Mouse (Mus musculus): ENCODE measurements at regions not wholly inside any gene's neighbourhood (a gene's known extent, or its start where the extent isn't known, plus 50 kb on each side); places are given as distances from the start of the nearest gene placed in this dataset.

DNA sequence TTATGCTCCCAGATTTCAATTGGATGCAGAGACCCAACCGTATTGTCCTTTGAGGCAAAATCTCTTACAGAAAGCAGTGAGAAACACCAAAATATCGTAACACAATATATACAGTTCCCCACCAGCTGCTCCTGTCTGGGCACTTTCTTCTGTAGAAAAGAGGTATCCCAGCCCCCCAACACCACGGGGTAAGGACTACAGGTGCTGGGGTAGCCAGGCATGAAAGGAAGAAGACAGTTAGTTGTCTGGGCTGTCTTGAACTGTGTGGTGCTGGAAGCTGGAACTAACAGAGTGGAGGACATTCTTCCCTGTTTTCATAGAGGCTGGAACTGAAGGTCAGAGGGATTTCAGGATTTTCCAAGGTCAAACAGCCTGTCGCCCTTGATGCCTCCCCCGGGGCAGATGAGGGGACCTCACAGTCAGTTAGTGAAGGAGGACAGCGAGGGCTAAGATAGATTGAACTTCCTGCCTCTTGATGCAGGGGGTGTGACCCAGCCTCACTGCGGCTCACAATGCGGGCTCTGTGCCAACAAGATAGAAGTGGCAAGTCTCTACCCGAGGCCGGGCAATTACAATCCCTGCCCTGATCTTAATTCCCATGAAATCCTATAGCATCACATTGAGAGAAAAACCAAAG lies 96.6 kb upstream of the Atp1a1 start:
- no peak overlapping the region for H3K4me3 ChIP-seq (ENCODE audit: low read length)
- peak overlapping the region; percentile 23 for H3K27ac ChIP-seq (ENCODE audit: low read length)
- H3K4me1 ChIP-seq (replicated peaks; ENCODE audit: control insufficient read depth, insufficient read depth, low read length) = peaks cover 21% of the 10 kb centered on the region
- no peaks in the 10 kb centered on the region for H3K27me3 ChIP-seq (ENCODE audit: control insufficient read depth, insufficient read depth, low read depth, low read length)
- 34% methylated on average over 10 of the region's 10 CpGs for WGBS
- ATAC-seq (ENCODE audit: low read depth) = peak; percentile 76
- H3K4me2 ChIP-seq (ENCODE audit: low read depth, low read length) = no peak overlapping the region
- peaks cover 2% of the 10 kb centered on the region; the same call in 1 of the 2 replicates for H3K9me3 ChIP-seq (ENCODE audit: control insufficient read depth, low read length)
- H3K36me3 ChIP-seq (ENCODE audit: control insufficient read depth, insufficient read depth, low read length) = no peaks in the 10 kb centered on the region
- H3K9ac ChIP-seq (ENCODE audit: low read length) = 0 out of 2 replicates have a peak overlapping the region, but pooled peaks have one; percentile 2

DNA sequence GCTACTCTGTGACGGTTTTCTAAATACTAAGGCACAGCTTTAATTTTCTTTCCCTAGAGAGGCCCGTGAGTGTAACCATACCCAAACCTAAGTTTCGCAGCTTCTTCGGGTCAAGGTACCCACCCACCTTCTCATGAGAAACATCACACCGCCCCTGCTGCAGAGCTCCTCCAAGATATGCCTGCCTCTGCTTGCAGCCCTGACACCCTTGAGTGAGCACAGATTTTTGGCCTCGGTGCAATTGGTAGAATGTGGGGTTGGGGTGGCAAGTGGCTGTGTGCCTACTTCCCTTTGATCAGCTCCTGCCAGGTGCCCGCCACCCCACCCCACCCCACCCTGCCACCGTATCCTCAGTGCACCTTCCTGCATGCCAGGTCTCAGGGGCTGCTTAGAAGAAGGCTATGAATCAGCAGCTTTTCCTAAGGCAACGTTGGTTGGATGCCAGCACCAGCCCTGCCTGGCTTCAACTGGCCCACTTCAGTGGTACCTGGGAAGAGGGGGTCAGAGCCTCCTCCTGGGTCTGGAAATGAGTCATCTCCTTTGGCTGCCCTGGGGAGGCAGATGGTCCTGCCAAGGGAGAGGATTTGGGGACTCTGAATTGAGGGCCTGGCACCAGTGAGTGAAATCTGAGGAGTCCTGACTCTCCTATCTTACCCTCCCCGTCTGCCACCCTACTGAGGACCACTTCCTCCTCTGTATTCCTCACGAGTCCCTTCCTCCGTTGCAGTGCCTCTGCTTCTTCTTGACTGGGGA lies 95.6 kb upstream of the Atp1a1 start:
- no peaks in the 10 kb centered on the region for H3K27me3 ChIP-seq (ENCODE audit: control insufficient read depth, insufficient read depth, low read depth, low read length)
- no peak overlapping the region for H3K9ac ChIP-seq (ENCODE audit: low read length)
- ATAC-seq (ENCODE audit: low read depth) = peak; percentile 41; the same call in 1 of the 2 replicates
- no peaks in the 10 kb centered on the region for H3K36me3 ChIP-seq (ENCODE audit: control insufficient read depth, insufficient read depth, low read length)
- H3K9me3 ChIP-seq (ENCODE audit: control insufficient read depth, low read length) = peaks cover 2% of the 10 kb centered on the region; the same call in 1 of the 2 replicates
- no peak overlapping the region for H3K4me3 ChIP-seq (ENCODE audit: low read length)
- WGBS = 54% methylated on average over 12 of the region's 12 CpGs
- H3K27ac ChIP-seq (ENCODE audit: low read length) = peak overlapping the region; percentile 15
- no peak overlapping the region for H3K4me2 ChIP-seq (ENCODE audit: low read depth, low read length)
- H3K4me1 ChIP-seq (replicated peaks; ENCODE audit: control insufficient read depth, insufficient read depth, low read length) = peaks cover 17% of the 10 kb centered on the region

DNA sequence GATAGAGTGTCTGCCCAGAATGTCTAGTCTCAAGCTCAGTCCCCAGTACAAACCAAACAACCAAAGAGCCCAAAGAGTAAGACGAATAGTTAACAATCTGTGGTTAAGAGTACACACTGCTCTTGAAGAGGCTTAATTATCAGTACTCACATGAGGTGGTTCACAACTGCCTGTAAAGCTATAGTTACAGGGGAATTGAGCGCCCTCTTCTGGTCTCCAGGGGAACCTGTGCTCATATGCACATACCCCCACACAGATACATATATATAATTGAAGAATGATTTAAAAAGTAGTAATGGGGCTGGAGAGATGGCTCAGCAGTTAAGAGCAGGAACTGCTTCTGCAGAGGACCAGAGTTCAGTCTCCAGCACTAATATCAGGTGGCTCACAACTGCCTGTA lies 92.3 kb upstream of the Atp1a1 start:
- Histone ChIP-seq H3K36me3 (ENCODE audit: control insufficient read depth, insufficient read depth, low read length) (no peaks in the 10 kb centered on the region), H3K4me1 (replicated peaks; ENCODE audit: control insufficient read depth, insufficient read depth, low read length) (peaks cover 11% of the 10 kb centered on the region), H3K27ac (ENCODE audit: low read length) (no peak overlapping the region), H3K27me3 (ENCODE audit: control insufficient read depth, insufficient read depth, low read depth, low read length) (no peaks in the 10 kb centered on the region), H3K4me2 (ENCODE audit: low read depth, low read length) (no peak overlapping the region), H3K9me3 (ENCODE audit: control insufficient read depth, low read length) (peaks cover 2% of the 10 kb centered on the region; the same call in 1 of the 2 replicates), H3K9ac (ENCODE audit: low read length) (no peak overlapping the region), H3K4me3 (ENCODE audit: low read length) (no peak overlapping the region)
- ATAC-seq (ENCODE audit: low read depth) = no peak
- 78% methylated on average over 2 of the region's 2 CpGs for WGBS

DNA sequence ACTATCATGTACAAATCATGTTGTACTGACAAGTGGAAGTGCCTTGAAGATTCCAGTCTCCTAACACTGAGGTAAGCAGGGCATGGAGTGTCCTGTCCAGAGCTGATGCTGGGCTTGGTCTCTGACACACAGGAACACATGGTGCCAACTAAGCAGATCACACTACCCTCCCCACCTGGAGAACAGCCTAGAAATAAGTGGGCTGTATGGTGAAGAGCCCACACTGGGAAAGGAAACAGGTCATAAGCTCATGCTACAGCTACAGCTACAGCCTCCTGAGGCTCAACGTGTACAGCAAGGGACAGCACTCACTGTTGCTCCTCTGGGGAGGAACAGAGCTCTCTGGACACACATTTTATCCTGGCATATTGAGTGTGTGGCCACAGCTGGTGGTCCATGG lies 89.8 kb upstream of the Atp1a1 start:
- 63% methylated on average over 1 of the region's 1 CpGs for WGBS
- Histone ChIP-seq H3K27ac (ENCODE audit: low read length) (no peak overlapping the region), H3K36me3 (ENCODE audit: control insufficient read depth, insufficient read depth, low read length) (no peaks in the 10 kb centered on the region), H3K27me3 (ENCODE audit: control insufficient read depth, insufficient read depth, low read depth, low read length) (no peaks in the 10 kb centered on the region), H3K4me1 (replicated peaks; ENCODE audit: control insufficient read depth, insufficient read depth, low read length) (no peaks in the 10 kb centered on the region), H3K4me3 (ENCODE audit: low read length) (no peak overlapping the region), H3K9me3 (ENCODE audit: control insufficient read depth, low read length) (peaks cover 2% of the 10 kb centered on the region; the same call in 1 of the 2 replicates), H3K9ac (ENCODE audit: low read length) (no peak overlapping the region), H3K4me2 (ENCODE audit: low read depth, low read length) (no peak overlapping the region)
- ATAC-seq (ENCODE audit: low read depth) = no peak

DNA sequence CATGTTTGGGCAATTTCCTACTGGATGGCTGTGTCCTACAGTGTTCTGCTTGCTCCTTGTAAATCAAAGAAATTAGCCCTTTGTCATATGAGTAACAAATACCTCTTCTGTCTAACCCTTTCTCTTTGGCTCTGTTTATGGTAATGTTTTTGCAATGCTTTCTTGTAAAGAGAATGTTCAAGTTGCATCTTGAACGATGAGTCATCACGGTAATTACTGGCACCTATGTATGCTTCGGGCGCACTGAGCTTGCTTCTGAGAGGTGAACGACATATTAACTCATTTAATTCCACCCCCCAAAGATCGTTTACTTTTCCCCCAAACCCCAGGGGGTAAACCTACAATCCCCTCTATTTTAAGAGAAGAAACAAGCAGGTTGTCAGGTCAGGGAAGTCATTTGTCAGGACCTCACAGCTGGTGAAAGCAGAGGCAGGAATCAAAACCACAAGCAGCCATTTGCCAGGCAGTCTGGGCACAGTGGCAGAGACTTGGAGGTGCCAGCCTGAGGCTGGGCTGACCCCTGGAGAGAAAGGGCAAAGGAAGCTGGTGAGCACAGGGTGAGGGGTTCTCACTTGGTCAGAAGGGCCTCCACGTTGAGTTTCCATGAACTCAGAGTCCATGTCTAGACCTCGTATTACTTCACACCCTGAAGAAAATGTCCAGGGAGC lies 87.6 kb upstream of the Atp1a1 start:
- peaks cover 2% of the 10 kb centered on the region; the same call in 1 of the 2 replicates for H3K9me3 ChIP-seq (ENCODE audit: control insufficient read depth, low read length)
- no peak overlapping the region for H3K4me3 ChIP-seq (ENCODE audit: low read length)
- WGBS = 67% methylated on average over 8 of the region's 8 CpGs
- H3K36me3 ChIP-seq (ENCODE audit: control insufficient read depth, insufficient read depth, low read length) = no peaks in the 10 kb centered on the region
- no peak for ATAC-seq (ENCODE audit: low read depth)
- no peak overlapping the region for H3K27ac ChIP-seq (ENCODE audit: low read length)
- no peaks in the 10 kb centered on the region for H3K4me1 ChIP-seq (replicated peaks; ENCODE audit: control insufficient read depth, insufficient read depth, low read length)
- H3K4me2 ChIP-seq (ENCODE audit: low read depth, low read length) = no peak overlapping the region
- H3K27me3 ChIP-seq (ENCODE audit: control insufficient read depth, insufficient read depth, low read depth, low read length) = no peaks in the 10 kb centered on the region
- no peak overlapping the region for H3K9ac ChIP-seq (ENCODE audit: low read length)

DNA sequence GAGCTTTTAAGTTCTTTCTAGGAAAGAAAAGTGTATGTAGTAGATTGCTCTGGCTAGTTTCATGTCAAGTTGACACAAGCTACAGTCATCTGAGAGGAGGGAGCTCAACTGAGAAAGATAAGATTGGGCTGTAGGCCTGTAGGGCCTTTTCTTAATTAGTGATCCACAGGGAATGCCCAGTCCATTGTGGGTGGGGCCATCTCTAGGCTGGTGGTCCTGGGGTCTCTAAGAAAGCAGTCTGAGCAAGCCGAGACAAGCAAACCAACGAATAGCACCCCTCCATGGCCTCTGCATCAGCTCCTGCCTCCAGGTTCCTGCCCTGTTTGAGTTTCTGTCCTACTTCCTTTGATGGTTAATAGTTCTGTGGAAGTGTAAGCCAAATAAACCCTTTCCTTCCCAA lies 86.3 kb upstream of the Atp1a1 start:
- H3K4me2 ChIP-seq (ENCODE audit: low read depth, low read length) = no peak overlapping the region
- 58% methylated on average over 2 of the region's 2 CpGs for WGBS
- no peaks in the 10 kb centered on the region for H3K27me3 ChIP-seq (ENCODE audit: control insufficient read depth, insufficient read depth, low read depth, low read length)
- H3K9ac ChIP-seq (ENCODE audit: low read length) = no peak overlapping the region
- H3K36me3 ChIP-seq (ENCODE audit: control insufficient read depth, insufficient read depth, low read length) = no peaks in the 10 kb centered on the region
- no peaks in the 10 kb centered on the region for H3K9me3 ChIP-seq (ENCODE audit: control insufficient read depth, low read length)
- no peak for ATAC-seq (ENCODE audit: low read depth)
- H3K4me1 ChIP-seq (replicated peaks; ENCODE audit: control insufficient read depth, insufficient read depth, low read length) = no peaks in the 10 kb centered on the region
- H3K27ac ChIP-seq (ENCODE audit: low read length) = no peak overlapping the region
- H3K4me3 ChIP-seq (ENCODE audit: low read length) = no peak overlapping the region

DNA sequence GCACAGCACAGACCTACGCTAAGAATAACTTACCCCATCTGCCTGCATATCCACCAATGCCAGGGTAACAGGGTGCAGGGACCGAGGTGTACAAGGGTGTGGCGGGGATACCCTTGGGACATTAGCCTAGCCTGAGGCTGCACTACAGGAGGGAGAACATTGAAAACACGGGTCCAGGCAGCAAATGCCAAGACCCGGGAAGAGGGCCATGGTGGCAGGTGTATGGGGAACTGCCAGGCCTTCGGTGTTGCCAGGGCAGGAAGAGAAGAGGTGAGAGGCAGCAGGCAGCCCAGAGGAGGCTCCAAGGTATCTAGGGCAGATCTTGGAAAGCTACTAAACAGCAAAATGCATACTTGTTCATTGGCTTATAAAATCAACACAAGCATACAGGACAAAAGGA lies 85.7 kb upstream of the Atp1a1 start:
- no peak for ATAC-seq (ENCODE audit: low read depth)
- Histone ChIP-seq H3K36me3 (ENCODE audit: control insufficient read depth, insufficient read depth, low read length) (no peaks in the 10 kb centered on the region), H3K27ac (ENCODE audit: low read length) (no peak overlapping the region), H3K27me3 (ENCODE audit: control insufficient read depth, insufficient read depth, low read depth, low read length) (no peaks in the 10 kb centered on the region), H3K9me3 (ENCODE audit: control insufficient read depth, low read length) (no peaks in the 10 kb centered on the region), H3K4me2 (ENCODE audit: low read depth, low read length) (no peak overlapping the region), H3K4me1 (replicated peaks; ENCODE audit: control insufficient read depth, insufficient read depth, low read length) (no peaks in the 10 kb centered on the region), H3K4me3 (ENCODE audit: low read length) (no peak overlapping the region), H3K9ac (ENCODE audit: low read length) (no peak overlapping the region)
- 87% methylated on average over 6 of the region's 6 CpGs for WGBS

DNA sequence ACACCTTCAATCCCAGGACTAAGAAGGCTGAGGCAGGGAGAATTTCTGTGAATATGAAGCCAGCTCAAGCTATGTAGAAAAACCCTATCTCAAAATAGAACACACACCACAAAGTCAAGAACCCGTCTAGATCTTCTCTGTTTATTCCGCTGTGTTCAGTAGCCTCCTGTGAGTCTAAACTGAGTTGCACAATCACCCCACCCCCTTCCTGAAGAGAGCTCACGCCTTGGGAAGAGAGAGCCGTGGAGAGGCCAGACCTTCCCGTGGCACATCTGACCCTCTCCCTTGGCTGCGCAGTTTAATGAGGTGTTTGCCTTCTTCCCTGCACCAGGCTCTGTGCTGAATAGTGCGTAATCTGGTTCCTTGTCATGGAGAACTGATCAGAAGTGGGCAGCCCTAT lies 80.7 kb upstream of the Atp1a1 start:
- 30% methylated on average over 7 of the region's 7 CpGs for WGBS
- Histone ChIP-seq H3K27ac (ENCODE audit: low read length) (no peak overlapping the region), H3K9ac (ENCODE audit: low read length) (no peak overlapping the region), H3K4me1 (replicated peaks; ENCODE audit: control insufficient read depth, insufficient read depth, low read length) (no peaks in the 10 kb centered on the region), H3K9me3 (ENCODE audit: control insufficient read depth, low read length) (0 out of 2 replicates have a peak, but pooled peaks cover 2% of the 10 kb centered on the region), H3K36me3 (ENCODE audit: control insufficient read depth, insufficient read depth, low read length) (no peaks in the 10 kb centered on the region), H3K4me2 (ENCODE audit: low read depth, low read length) (no peak overlapping the region), H3K4me3 (ENCODE audit: low read length) (no peak overlapping the region), H3K27me3 (ENCODE audit: control insufficient read depth, insufficient read depth, low read depth, low read length) (no peaks in the 10 kb centered on the region)
- ATAC-seq (ENCODE audit: low read depth) = peak; percentile 36; the same call in 1 of the 2 replicates

DNA sequence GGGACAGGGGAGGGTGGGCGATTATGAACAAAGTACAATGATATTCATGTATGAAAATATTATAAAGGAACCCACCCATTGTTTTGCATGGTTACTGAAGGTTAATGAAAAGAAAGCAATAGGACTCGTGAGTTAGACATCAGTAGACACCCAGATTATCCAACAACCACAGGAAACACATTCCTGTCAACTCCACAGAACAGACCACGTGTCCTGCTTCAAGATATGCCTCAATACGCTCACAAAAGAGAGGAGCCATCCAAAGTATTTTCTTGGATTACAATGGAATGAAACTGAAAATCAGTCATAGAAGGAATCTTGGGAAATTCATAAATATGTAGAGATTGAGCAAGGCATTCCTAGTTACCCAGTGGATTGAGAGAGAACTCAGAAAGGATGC lies 68.5 kb upstream of the Atp1a1 start:
- Histone ChIP-seq H3K36me3 (ENCODE audit: control insufficient read depth, insufficient read depth, low read length) (no peaks in the 10 kb centered on the region), H3K9ac (ENCODE audit: low read length) (no peak overlapping the region), H3K27me3 (ENCODE audit: control insufficient read depth, insufficient read depth, low read depth, low read length) (no peaks in the 10 kb centered on the region), H3K4me2 (ENCODE audit: low read depth, low read length) (no peak overlapping the region), H3K4me3 (ENCODE audit: low read length) (no peak overlapping the region), H3K27ac (ENCODE audit: low read length) (no peak overlapping the region), H3K9me3 (ENCODE audit: control insufficient read depth, low read length) (no peaks in the 10 kb centered on the region), H3K4me1 (replicated peaks; ENCODE audit: control insufficient read depth, insufficient read depth, low read length) (peaks cover 3% of the 10 kb centered on the region; the same call in 1 of the 2 replicates)
- WGBS = 58% methylated on average over 4 of the region's 4 CpGs
- ATAC-seq (ENCODE audit: low read depth) = no peak
